Mouse (Mus musculus): ENCODE measurements at regions not wholly inside any gene's neighbourhood (a gene's known extent, or its start where the extent isn't known, plus 50 kb on each side); places are given as distances from the start of the nearest gene placed in this dataset.

DNA sequence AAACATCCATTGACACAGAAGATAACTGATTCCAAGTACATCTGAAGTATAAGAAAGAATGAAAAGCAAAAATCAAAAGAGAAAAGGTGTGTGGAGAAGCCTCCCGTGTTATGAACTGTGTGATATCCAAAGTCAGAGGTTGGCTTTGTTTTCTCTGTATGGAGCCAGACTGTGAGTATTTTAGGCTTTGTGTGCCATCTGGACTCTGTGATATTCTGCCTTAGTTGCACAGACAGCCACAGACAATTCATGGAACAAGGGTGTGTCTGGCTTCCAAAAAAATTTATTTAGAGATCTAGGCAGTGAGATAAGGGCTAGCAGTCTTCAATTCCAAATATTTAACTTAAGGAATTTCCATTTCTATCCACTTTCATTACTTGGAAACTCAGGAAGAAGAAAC lies 111.5 kb upstream of the Dpp10 start:
- no peak for DNase-seq

GRCm38 (mm10) chr1:124152101-124152500 lies 106.7 kb upstream of the Dpp10 start:
- DNase-seq: no peak

DNA sequence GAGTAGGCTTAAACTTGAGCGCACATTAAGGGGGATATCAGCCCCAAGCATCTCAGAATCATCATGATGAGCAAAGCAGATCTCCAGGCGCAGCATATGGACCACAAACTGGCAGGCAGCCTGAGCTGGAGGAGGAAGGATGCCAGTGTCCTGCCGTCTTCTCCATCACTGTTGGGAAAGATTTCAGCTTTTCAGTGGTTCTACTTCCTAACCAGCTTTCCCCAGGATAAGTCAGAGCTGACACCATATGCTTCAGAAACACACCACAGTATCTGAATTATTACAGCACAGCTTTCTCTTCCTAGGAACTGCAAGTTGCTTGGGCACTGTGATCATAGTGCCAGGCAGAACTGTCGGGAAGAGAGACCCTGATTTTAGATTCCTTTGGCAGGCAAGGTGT lies 103.2 kb upstream of the Dpp10 start:
- no peak for DNase-seq

GRCm38 (mm10) chr1:124104286-124104846 lies 59.0 kb upstream of the Dpp10 start:
- no peak for DNase-seq

GRCm38 (mm10) chr1:124103049-124103448 lies 57.7 kb upstream of the Dpp10 start:
- DNase-seq: peak; percentile 6

All from embryo, embryonic 11 days (tissue).